Mouse (Mus musculus) heart, adult 2 months (tissue): ENCODE measurements around the gene Fcmr.

Experiments used
- CTCF ChIP-seq: fragments of 200-600 bp; IDR thresholded peaks from 2 replicates; pipeline ENCODE4 v1.8.1; 2022; ENCODE audit warnings: antibody characterized with exemption, mild to moderate bottlenecking, moderate library complexity
- EP300 ChIP-seq: fragments of 200-500 bp; IDR thresholded peaks from 2 replicates; pipeline ENCODE4 v1.6.1; 2011; ENCODE audit warnings: low read depth, low read length, control low read depth; ENCODE audit not compliant: insufficient read depth
- POLR2A ChIP-seq: fragments of 200-500 bp; IDR thresholded peaks from 2 replicates; pipeline ENCODE4 v1.6.1; 2011; ENCODE audit warnings: mild to moderate bottlenecking, low read depth, low read length, control low read depth; ENCODE audit not compliant: insufficient read depth

DNA sequence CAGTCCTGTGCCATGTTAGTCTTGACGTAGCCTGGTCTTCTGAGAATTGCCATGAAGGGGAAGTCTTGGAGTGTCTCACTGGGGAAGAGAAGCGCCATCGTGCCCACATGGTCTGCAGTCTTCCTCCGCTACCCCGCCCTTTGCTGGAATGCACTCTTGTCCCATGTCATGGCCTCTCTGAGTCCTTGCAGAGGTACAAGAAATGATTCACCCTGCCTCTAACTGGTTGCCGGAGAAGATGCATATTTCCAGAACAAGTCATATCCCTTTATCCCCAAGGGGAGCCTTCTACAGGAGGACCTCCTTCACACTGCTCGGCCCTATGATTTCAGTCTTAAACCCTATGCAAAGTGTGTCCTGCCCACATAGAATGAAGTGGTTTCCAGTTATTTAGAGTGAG lies 14.5 kb downstream of the Fcmr start:
- TF ChIP-seq POLR2A = no peak
- no peak for TF ChIP-seq CTCF
- no peak for TF ChIP-seq EP300
